Mouse (Mus musculus): ENCODE results near the gene Tbata.
A peak's percentile ranks its signal among the peaks of the same experiment; 100 is the strongest.

The Tbata gene

GRCm38 (mm10) chr10:61171654-61172053 is at the start of gene Tbata:
Tbata (plus strand) TSS chr10:61171954.
- DNase-seq: no peak

GRCm38 (mm10) chr10:61123276-61123913 is 48.4 kb upstream of the Tbata start:
- DNase-seq: no peak

- DNase-seq: no peak
Observed at GRCm38 (mm10) chr10:61124462-61124861, 47.3 kb upstream of the Tbata start.

DNA sequence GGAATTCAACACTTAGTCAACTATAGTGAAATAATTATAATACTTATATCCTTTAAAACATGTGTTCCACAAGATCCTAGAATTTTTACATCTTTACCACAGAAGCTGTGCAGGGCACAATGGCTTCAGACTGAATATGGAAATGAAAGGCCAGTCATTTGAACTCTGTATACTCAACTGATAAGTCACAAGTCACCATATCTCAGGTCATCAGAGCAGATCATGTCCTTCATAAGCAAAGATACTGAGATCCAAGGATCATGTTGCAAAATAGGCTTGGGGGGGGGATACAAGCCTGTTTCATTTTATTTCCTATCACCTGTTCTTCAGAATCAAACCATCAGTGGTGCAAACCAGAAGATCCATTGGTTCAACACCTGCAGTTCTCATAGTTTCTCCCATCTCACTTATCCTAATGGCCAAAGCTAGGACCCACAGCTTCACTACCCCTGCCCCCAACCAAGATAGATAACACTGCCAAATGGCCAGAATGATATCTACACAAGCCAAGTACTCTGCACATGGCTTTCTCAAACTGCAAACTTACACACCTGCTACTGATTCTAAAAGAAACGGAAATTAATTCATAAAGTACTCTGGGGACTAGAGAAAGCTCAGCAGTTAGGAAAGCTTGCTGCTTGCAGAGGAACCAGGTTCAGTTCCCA is 42.9 kb upstream of the Tbata start:
- DNase-seq: no peak

GRCm38 (mm10) chr10:61130959-61131358 is 40.8 kb upstream of the Tbata start:
- no peak for DNase-seq

DNA sequence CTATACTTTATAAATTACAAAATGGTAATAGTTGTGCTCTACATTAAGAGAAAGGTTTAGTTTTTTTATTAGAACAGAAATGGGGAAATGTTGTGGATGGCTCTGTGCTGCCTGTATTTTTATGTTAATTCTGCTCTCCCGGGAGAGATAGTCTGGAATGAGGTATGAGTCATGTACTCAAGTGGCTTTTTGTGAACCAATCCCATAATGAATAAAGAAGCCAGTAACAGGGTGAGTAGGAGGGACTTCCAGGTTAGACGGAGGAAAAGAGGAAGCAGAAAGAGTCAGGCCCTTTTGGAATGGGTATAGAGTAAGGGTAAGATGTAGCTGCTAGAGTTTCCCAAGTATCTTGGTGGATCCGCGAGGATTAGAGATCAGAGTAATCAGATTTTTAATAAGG is 37.7 kb upstream of the Tbata start:
- no peak for DNase-seq

DNA sequence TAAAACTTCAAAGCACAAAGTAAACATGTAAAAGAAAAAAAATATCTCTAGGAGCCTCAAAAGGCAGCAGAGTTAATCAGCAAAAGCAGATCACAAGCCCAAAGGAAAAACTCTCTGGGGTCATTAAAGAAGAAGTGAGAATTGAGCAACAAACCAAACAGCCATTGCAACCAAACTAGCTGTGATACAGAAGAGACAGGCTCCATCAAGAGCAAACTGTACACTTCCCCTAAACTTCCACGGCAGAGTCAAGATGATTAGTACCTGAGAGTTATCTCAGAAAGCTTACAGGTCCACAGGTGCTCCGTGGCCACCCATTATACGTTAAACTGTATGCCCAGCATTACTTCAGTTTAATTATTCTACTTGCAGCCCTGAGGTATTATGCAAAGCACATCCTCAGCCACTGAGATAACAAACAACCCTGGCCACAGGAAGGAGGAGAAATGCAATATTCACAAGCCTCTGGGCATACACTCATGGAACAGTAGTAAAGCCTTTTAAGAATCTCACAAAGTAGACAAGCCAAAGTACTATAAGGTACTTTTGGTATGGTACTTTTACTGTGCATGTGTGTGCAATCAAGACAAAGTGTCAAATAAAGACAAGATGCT is 36.4 kb upstream of the Tbata start:
- no peak for DNase-seq

DNA sequence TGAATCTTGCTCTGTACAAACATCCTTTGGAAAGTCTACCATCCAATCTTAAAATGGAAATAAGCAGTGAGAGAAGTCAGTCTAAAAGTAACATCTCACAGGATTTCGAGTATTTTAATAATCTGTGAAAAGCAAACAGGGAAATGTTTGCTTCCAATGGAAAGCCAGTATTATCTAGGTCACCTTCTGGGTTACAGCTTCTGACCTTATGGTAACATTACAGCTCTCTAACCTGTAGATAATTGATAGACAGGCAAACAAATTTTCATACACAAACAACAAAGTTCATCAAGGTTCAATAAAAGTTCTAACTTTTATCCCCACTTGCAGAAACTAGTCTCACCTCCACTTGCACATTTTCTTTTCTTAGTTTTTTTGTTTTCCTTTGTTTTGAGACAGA is 34.2 kb upstream of the Tbata start:
- DNase-seq: no peak

- no peak for DNase-seq
Observed at GRCm38 (mm10) chr10:61143343-61143742, 28.4 kb upstream of the Tbata start.

- DNase-seq: peak in 1 of 2 experiments; percentile 5
Observed at GRCm38 (mm10) chr10:61145766-61146118, 26.0 kb upstream of the Tbata start.

GRCm38 (mm10) chr10:61146119-61146806 is 25.5 kb upstream of the Tbata start:
- peak; percentile 82 to 85 for DNase-seq

DNA sequence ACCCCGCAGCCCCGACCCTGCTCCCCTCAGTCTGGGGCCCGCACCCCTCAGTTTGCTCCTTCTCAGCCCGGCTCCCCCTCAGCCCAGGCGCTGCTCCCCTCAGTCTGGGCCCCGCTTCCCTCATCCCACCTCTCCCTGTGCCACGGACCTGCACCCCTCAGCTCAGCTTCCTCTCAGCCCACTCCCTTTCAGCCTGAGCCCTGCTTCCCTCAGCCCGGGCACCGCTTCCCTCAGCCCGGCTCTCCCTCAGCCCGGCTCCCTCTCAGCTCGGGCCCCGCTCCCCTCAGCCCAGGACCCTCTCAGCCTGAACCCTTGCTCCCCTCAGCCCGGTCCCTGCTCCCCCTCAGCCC is 25.0 kb upstream of the Tbata start:
- DNase-seq: peak in 1 of 2 experiments; percentile 47

DNA sequence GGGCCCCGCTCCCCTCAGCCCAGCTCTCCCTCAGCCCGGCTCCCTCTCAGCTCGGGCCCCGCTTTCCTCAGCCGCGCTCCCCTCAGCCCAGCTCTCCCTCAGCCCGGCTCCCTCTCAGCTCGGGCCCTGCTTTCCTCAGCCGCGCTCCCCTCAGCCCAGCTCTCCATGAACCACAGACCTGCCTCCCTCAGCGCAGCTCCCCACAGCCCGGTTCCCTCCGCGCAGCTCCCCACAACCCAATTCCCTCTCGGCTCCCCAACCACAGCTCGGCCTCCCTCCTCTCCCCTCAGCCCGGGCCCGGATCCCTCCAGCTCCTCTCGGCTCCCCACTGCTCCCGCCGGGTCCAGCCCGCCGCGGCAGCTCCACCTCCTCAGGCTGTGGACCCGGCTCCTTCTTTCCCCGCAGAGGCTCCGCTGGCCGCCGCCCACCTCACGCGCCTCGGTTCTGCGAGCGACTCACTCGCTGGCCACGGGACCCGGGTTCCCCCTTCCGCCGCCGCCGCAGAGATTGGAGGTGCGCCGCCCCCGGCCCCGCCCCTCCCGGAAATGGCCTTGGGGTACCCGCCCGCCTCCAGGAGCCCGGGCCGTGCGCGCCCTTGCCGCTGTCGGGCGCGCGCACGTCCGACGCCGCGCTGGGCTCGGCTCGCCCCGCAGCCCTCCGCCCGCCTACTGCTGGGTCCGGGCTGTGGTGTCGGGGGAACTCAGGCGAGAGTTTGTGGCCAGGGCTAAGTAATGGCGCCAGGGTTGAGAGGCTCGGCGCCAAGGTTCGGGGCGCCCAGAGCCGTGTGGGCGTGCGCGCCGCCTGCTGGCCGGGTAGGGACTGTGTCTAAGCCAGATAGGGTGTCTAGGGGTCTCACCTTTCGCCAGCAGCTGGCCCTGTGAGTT is 24.4 kb upstream of the Tbata start, which contains the start of gene Sgpl1:
Sgpl1 (minus strand) TSS at position 547 of the 884 bp plus-strand sequence.
- peak; percentile 94 for DNase-seq

DNA sequence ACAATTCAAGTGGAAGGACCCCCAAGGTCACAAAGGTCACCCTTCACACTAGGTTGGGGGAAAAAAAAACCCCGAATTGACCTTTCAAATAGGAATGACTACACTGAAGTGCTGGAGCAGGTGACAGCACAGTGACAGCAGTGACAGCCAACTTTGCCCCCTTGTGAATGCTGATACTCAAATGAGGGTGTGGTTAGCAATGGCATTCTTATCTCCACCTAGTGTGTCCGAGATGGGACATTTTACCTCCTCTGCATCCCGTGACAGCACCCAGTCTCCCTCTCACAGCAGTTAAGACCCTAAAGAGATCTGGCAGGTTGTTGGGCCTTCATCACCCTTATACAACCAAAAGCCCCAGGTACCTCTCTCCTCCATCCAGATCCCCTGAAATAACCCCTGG is 22.3 kb upstream of the Tbata start:
- DNase-seq: no peak

DNA sequence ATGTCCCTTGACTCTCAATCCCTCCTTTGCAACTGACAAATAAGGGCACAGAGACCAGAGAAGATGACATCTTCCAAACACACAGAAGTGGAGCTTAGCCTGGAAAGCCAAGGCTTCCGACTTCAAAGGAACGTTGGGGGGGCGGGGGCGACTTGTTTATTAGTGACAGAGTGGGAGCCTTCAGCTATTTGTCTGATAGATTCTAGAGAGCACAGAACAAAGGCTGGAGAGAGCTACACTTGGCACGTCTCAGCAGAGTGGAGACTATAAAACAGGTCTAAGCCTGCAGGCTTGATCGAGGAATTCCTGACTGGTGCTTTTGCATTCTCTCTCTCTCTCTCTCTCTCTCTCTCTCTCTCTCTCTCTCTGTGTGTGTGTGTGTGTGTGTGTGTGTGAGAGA is 21.1 kb upstream of the Tbata start:
- DNase-seq: no peak

GRCm38 (mm10) chr10:61152131-61152530 is 19.6 kb upstream of the Tbata start:
- DNase-seq: no peak

DNA sequence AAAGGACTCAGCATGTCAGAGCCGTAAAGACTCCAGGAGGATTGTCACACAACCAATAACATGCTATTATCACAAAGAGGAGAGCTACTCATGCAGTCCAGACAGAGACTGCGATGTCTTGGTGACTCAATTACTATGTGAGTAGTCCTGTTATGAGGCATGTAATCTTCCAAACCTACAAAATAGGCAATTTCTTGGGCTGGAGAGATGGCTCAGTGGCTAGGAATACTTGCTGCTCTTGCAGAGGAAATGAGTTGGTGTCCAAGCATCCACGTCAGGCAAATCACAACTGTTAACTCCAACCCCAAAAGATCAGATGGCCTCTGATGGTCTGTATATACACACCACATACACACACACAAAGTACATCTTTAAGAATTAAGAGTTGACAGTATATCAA is 16.1 kb upstream of the Tbata start:
- DNase-seq: no peak

GRCm38 (mm10) chr10:61156453-61156852 is 15.3 kb upstream of the Tbata start:
- DNase-seq: no peak

GRCm38 (mm10) chr10:61158594-61158993 is 13.2 kb upstream of the Tbata start:
- DNase-seq: no peak

- no peak for DNase-seq
Observed at GRCm38 (mm10) chr10:61160089-61160488, 11.7 kb upstream of the Tbata start.

GRCm38 (mm10) chr10:61160671-61161070 is 11.1 kb upstream of the Tbata start:
- no peak for DNase-seq

- no peak for DNase-seq
Observed at GRCm38 (mm10) chr10:61162366-61162765, 9.4 kb upstream of the Tbata start.

Data from B cell, adult 2 months (primary cell).